ENCODE assay signal across 8 mouse cellular contexts in genomic region chr12:75853559-75853958, GRCm38 (mm10). TPM values are rescaled to one million over a fixed set of nuclear protein-coding genes. Genes with fewer than 3 reads are reported as not detected.
DNase-seq lines count a peak whose midpoint lies in the region; ATAC-seq and TF ChIP-seq lines count a peak whose summit lies in the region.

No protein-coding gene starts in this region.

- no peaks in the 10 kb centered on the region for H3K27me3 ChIP-seq in spleen, adult 2 months (ENCODE audit: control insufficient read depth, insufficient read depth, low read length)
- H3K27me3 ChIP-seq in heart, embryonic 13.5 days (replicated peaks), result no peaks in the 10 kb centered on the region
- no peaks in the 10 kb centered on the region for H3K27me3 ChIP-seq in small intestine, adult 2 months (ENCODE audit: control insufficient read depth, insufficient read depth, low read length)

- peak overlapping the region; percentile 71 for H3K9ac ChIP-seq in heart, embryonic 13.5 days

- H3K9me3 ChIP-seq in heart, embryonic 13.5 days, result no peaks in the 10 kb centered on the region

- no peak for ATAC-seq in heart, embryonic 13.5 days (ENCODE audit: extremely low read depth, insufficient number of reproducible peaks, low FRiP score, low TSS enrichment)
- no peak for ATAC-seq in monocyte, adult 5-6 weeks (replicated peaks; ENCODE audit: insufficient number of reproducible peaks, low FRiP score, low TSS enrichment, poor library complexity, severe bottlenecking)

- TF ChIP-seq POLR2A in spleen, adult 2 months (IDR thresholded peaks at IDR 0.05; ENCODE audit: low read depth, low read length), result no peak
- TF ChIP-seq POLR2A in small intestine, adult 2 months (IDR thresholded peaks at IDR 0.05; ENCODE audit: low read depth, low read length), result no peak

- H3K27ac ChIP-seq in spleen, adult 2 months (ENCODE audit: insufficient read depth, low read length), result 0 out of 2 replicates have a peak overlapping the region, but pooled peaks have one; percentile 2
- peak overlapping the region; percentile 86 for H3K27ac ChIP-seq in heart, embryonic 13.5 days (replicated peaks)
- peak overlapping the region; percentile 69 for H3K27ac ChIP-seq in small intestine, adult 2 months (ENCODE audit: insufficient read depth, low read depth, low read length)

- WGBS in spleen, adult 2 months, result 33% methylated on average over 8 of the region's 8 CpGs
- 13% methylated on average over 8 of the region's 8 CpGs for WGBS in heart, embryonic 13.5 days
- whole genome bisulfite sequencing in small intestine, adult 2 months, result 2% methylated on average over 8 of the region's 8 CpGs

- no peak for DNase-seq in spleen, adult 2 months (ENCODE audit: low read depth in 1 of 2, low spot score in 2 of 2)
- no peak for DNase-seq in spleen, postnatal 4 days (ENCODE audit: low spot score in 2 of 2)
- DNase-seq in kidney, postnatal 4 days, result peak; percentile 52 to 68
- no peak for DNase-seq in right cerebral cortex, postnatal 14 days
- no peak for DNase-seq in left cerebral cortex, postnatal 36 days (ENCODE audit: low spot score in 2 of 2)

- no peak overlapping the region for H3K4me3 ChIP-seq in spleen, adult 2 months (ENCODE audit: extremely low read depth, insufficient read depth, insufficient read length)
- peak overlapping the region; percentile 29 for H3K4me3 ChIP-seq in heart, embryonic 13.5 days
- H3K4me3 ChIP-seq in small intestine, adult 2 months (ENCODE audit: low read depth, low read length), result no peak overlapping the region; the same call in 1 of the 2 replicates

- H3K4me1 ChIP-seq in spleen, adult 2 months (ENCODE audit: control insufficient read depth, insufficient read depth, insufficient read length), result peaks cover 3% of the 10 kb centered on the region; the same call in 1 of the 2 replicates
- peaks cover 65% of the 10 kb centered on the region for H3K4me1 ChIP-seq in heart, embryonic 13.5 days
- peaks cover 24% of the 10 kb centered on the region for H3K4me1 ChIP-seq in small intestine, adult 2 months (ENCODE audit: control insufficient read depth, insufficient read depth, insufficient read length, low read length)

- H3K4me2 ChIP-seq in heart, embryonic 13.5 days, result peak overlapping the region; percentile 68

- H3K36me3 ChIP-seq in spleen, adult 2 months (ENCODE audit: control insufficient read depth, insufficient read depth, low read length), result no peaks in the 10 kb centered on the region
- H3K36me3 ChIP-seq in heart, embryonic 13.5 days, result no peaks in the 10 kb centered on the region
- H3K36me3 ChIP-seq in small intestine, adult 2 months (ENCODE audit: control insufficient read depth, insufficient read depth, low read length), result no peaks in the 10 kb centered on the region

- TF ChIP-seq CTCF in spleen, adult 2 months (IDR thresholded peaks at IDR 0.05; ENCODE audit: extremely low read depth, insufficient read depth, insufficient read length, insufficient replicate concordance), result no peak
- TF ChIP-seq CTCF in small intestine, adult 2 months (IDR thresholded peaks at IDR 0.05; ENCODE audit: extremely low read depth, insufficient read length, insufficient replicate concordance, low read depth, low read length), result no peak

- intact Hi-C loops in left cerebral cortex, postnatal 36 days (cut with DNase I), result no loop called here

RNA-seq across cellular contexts. Expression of gene Syne2, which starts 35.6 kb away (rescaled TPM):
- 14.3 and 14.7 TPM in 2 replicates for polyA plus RNA-seq in spleen, adult 2 months (2012; rRNA removed)
- polyA plus RNA-seq in heart, embryonic 13.5 days (2015; fragmentation: Nextera tagmentation; extraction: Ambion mirVana), result 45.3 and 49.6 TPM in 2 replicates
- 15.6 and 39.8 TPM in 2 replicates for polyA plus RNA-seq in small intestine, adult 2 months (2012; rRNA removed)
- 17.7 to 27.1 TPM (median 22.0 TPM) in 3 replicates for total RNA-seq in monocyte, adult 5-6 weeks (2017)
- 10 to 100 TPM; 21.3 to 23.5 TPM for total RNA-seq in left cerebral cortex, postnatal 36 days (2021)

Comparison
In these comparisons a context has a peak if more than half of its experiments do, and no peak if none do; other contexts are left out.
1. DNase-seq: peak in kidney, postnatal 4 days (2 of 2); none in spleen, adult 2 months (0 of 2), spleen, postnatal 4 days (0 of 2), right cerebral cortex, postnatal 14 days (single experiment) and left cerebral cortex, postnatal 36 days (0 of 2).
2. H3K27ac ChIP-seq: peak in every context shown above with its lines; median percentile 86 in heart, embryonic 13.5 days; 69 in small intestine, adult 2 months; 2 in spleen, adult 2 months.